ENCODE assay signal across 7 mouse cellular contexts in the genomic region with DNA sequence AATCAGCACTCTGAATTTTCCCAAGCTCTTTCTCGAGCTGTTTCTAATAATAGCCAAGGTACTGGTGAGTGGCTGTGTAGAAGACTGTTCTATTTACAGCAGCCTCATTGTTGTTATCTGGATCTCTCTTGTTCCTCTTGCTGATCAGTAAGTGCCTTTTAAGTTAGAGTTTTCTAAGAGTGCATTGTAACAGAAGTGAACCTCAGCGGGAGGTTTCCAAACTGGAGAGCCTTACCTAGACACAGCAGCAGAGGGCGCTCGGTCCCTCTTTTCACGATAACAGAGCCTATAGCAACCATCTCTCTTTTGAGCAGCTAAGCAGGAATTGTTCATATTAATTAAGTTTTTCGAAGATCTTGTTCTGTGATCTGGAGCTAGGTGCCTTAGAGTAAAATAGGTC.
DNase-seq lines count a peak whose midpoint lies in the region; ATAC-seq and TF ChIP-seq lines count a peak whose summit lies in the region.

No protein-coding gene starts in this region.

- H3K27ac ChIP-seq in forebrain, postnatal 0 days (ENCODE audit: low read depth, low read length), result no peak overlapping the region; the same call in 1 of the 2 replicates
- peak overlapping the region; percentile 83 for H3K27ac ChIP-seq in hindbrain, embryonic 12.5 days

- H3K4me2 ChIP-seq in forebrain, postnatal 0 days (ENCODE audit: low read depth), result no peak overlapping the region
- 0 out of 2 replicates have a peak overlapping the region, but pooled peaks have one; percentile 30 for H3K4me2 ChIP-seq in hindbrain, embryonic 12.5 days (replicated peaks)

- no peak overlapping the region for H3K9ac ChIP-seq in forebrain, postnatal 0 days
- no peak overlapping the region for H3K9ac ChIP-seq in hindbrain, embryonic 12.5 days

- H3K4me1 ChIP-seq in forebrain, postnatal 0 days (ENCODE audit: insufficient read depth), result peaks cover 11% of the 10 kb centered on the region; the same call in 1 of the 2 replicates
- H3K4me1 ChIP-seq in hindbrain, embryonic 12.5 days, result peaks cover 23% of the 10 kb centered on the region

- H3K27me3 ChIP-seq in forebrain, postnatal 0 days (ENCODE audit: insufficient read depth, low read length), result no peaks in the 10 kb centered on the region
- H3K27me3 ChIP-seq in hindbrain, embryonic 12.5 days, result peaks cover 19% of the 10 kb centered on the region

- peak; percentile 14 for DNase-seq in T-cell, adult 2 months (ENCODE audit: low spot score)
- peak; percentile 70 to 81 for DNase-seq in cerebellum, adult 18-20 months
- peak; percentile 92 for DNase-seq in forebrain, postnatal 0 days
- peak; percentile 65 to 91 for DNase-seq in layer of hippocampus, postnatal 25 days (ENCODE audit: extremely low spot score in 1 of 2, low spot score in 1 of 2)
- DNase-seq in right cerebral cortex, postnatal 4 days, result peak; percentile 92

- peak; percentile 75 for ATAC-seq in forebrain, postnatal 0 days
- ATAC-seq in hindbrain, embryonic 12.5 days (ENCODE audit: low FRiP score), result no peak
- ATAC-seq in megakaryocyte-erythroid progenitor cell, adult 5-6 weeks (replicated peaks; ENCODE audit: low FRiP score, low TSS enrichment, poor library complexity, severe bottlenecking), result peak; percentile 82

- 2% methylated on average over 6 of the region's 6 CpGs for WGBS in forebrain, postnatal 0 days
- 3% methylated on average over 6 of the region's 6 CpGs for WGBS in hindbrain, embryonic 12.5 days

- peak; percentile 92 for TF ChIP-seq CTCF in forebrain, postnatal 0 days (IDR thresholded peaks at IDR 0.05; ENCODE audit: low read depth)

- no peak overlapping the region for H3K4me3 ChIP-seq in forebrain, postnatal 0 days (ENCODE audit: low read depth, low read length)
- no peak overlapping the region for H3K4me3 ChIP-seq in hindbrain, embryonic 12.5 days

- H3K36me3 ChIP-seq in forebrain, postnatal 0 days (ENCODE audit: insufficient read depth), result no peaks in the 10 kb centered on the region
- H3K36me3 ChIP-seq in hindbrain, embryonic 12.5 days, result no peaks in the 10 kb centered on the region

- H3K9me3 ChIP-seq in forebrain, postnatal 0 days (ENCODE audit: low read length), result no peaks in the 10 kb centered on the region
- H3K9me3 ChIP-seq in hindbrain, embryonic 12.5 days (replicated peaks), result no peaks in the 10 kb centered on the region

Comparison
In these comparisons a context has a peak if more than half of its experiments do, and no peak if none do; other contexts are left out.
1. DNase-seq: peak in every context shown above with its lines; median percentile 92 in forebrain, postnatal 0 days; 92 in right cerebral cortex, postnatal 4 days; 78 in layer of hippocampus, postnatal 25 days; 76 in cerebellum, adult 18-20 months; 14 in T-cell, adult 2 months.